Mouse (Mus musculus): ENCODE results near the gene Cdkn2aip. TPM values are rescaled to one million over a fixed set of nuclear protein-coding genes. Genes with fewer than 3 reads are reported as not detected.
A peak's percentile ranks its signal among the peaks of the same experiment; 100 is the strongest.

The Cdkn2aip gene
- 18.6 and 18.8 TPM in 2 replicates for polyA plus RNA-seq (2015; fragmentation: Nextera tagmentation; extraction: Ambion mirVana)

GRCm38 (mm10) chr8:47713761-47714745 lies at the start of gene Cdkn2aip:
TSS of gene Cdkn2aip (minus strand) at chr8:47713932.
- Histone ChIP-seq H3K36me3 (ENCODE audit: control insufficient read depth, insufficient read depth, low read length) (peaks cover 8% of the 10 kb centered on the region; the same call in 1 of the 2 replicates), H3K9ac (ENCODE audit: low read length) (peak within 1 kb of the TSS; percentile 80), H3K4me3 (replicated peaks; ENCODE audit: low read length) (peak within 1 kb of the TSS; percentile 99), H3K27ac (ENCODE audit: low read length) (peak within 1 kb of the TSS; percentile 93), H3K27me3 (ENCODE audit: control insufficient read depth, insufficient read depth, low read length) (no peaks in the 10 kb centered on the region), H3K4me2 (ENCODE audit: low read depth, low read length) (peak within 1 kb of the TSS; percentile 84), H3K9me3 (replicated peaks; ENCODE audit: control insufficient read depth, low read length) (no peaks in the 10 kb centered on the region), H3K4me1 (ENCODE audit: control insufficient read depth, insufficient read depth, low read length) (no peaks in the 10 kb centered on the region)
- WGBS = under 1% methylated on average over 113 of the region's 114 CpGs
- peak; percentile 97 for ATAC-seq (ENCODE audit: insufficient read depth, low FRiP score)

GRCm38 (mm10) chr8:47763194-47763593 lies 49.5 kb upstream of the Cdkn2aip start:
- 48% methylated on average over 9 of the region's 9 CpGs for WGBS
- no peak overlapping the region for H3K27ac ChIP-seq (ENCODE audit: low read length)
- no peaks in the 10 kb centered on the region for H3K27me3 ChIP-seq (ENCODE audit: control insufficient read depth, insufficient read depth, low read length)
- ATAC-seq (ENCODE audit: insufficient read depth, low FRiP score) = no peak
- H3K36me3 ChIP-seq (ENCODE audit: control insufficient read depth, insufficient read depth, low read length) = no peaks in the 10 kb centered on the region
- H3K9ac ChIP-seq (ENCODE audit: low read length) = no peak overlapping the region
- H3K9me3 ChIP-seq (replicated peaks; ENCODE audit: control insufficient read depth, low read length) = no peaks in the 10 kb centered on the region
- no peak overlapping the region for H3K4me2 ChIP-seq (ENCODE audit: low read depth, low read length)
- 0 out of 2 replicates have a peak, but pooled peaks cover 5% of the 10 kb centered on the region for H3K4me1 ChIP-seq (ENCODE audit: control insufficient read depth, insufficient read depth, low read length)
- H3K4me3 ChIP-seq (replicated peaks; ENCODE audit: low read length) = no peak overlapping the region

GRCm38 (mm10) chr8:47760685-47761084 lies 47.0 kb upstream of the Cdkn2aip start:
- Histone ChIP-seq H3K9ac (ENCODE audit: low read length) (no peak overlapping the region), H3K9me3 (replicated peaks; ENCODE audit: control insufficient read depth, low read length) (no peaks in the 10 kb centered on the region), H3K27me3 (ENCODE audit: control insufficient read depth, insufficient read depth, low read length) (no peaks in the 10 kb centered on the region), H3K4me1 (ENCODE audit: control insufficient read depth, insufficient read depth, low read length) (0 out of 2 replicates have a peak, but pooled peaks cover 5% of the 10 kb centered on the region), H3K4me2 (ENCODE audit: low read depth, low read length) (peak overlapping the region; percentile 13), H3K36me3 (ENCODE audit: control insufficient read depth, insufficient read depth, low read length) (no peaks in the 10 kb centered on the region), H3K27ac (ENCODE audit: low read length) (0 out of 2 replicates have a peak overlapping the region, but pooled peaks have one; percentile 27), H3K4me3 (replicated peaks; ENCODE audit: low read length) (no peak overlapping the region)
- peak; percentile 58 for ATAC-seq (ENCODE audit: insufficient read depth, low FRiP score)
- 29% methylated on average over 11 of the region's 11 CpGs for WGBS

- Histone ChIP-seq H3K4me1 (ENCODE audit: control insufficient read depth, insufficient read depth, low read length) (0 out of 2 replicates have a peak, but pooled peaks cover 5% of the 10 kb centered on the region), H3K27ac (ENCODE audit: low read length) (0 out of 2 replicates have a peak overlapping the region, but pooled peaks have one; percentile 27), H3K27me3 (ENCODE audit: control insufficient read depth, insufficient read depth, low read length) (no peaks in the 10 kb centered on the region), H3K9ac (ENCODE audit: low read length) (no peak overlapping the region), H3K9me3 (replicated peaks; ENCODE audit: control insufficient read depth, low read length) (no peaks in the 10 kb centered on the region), H3K4me2 (ENCODE audit: low read depth, low read length) (no peak overlapping the region), H3K36me3 (ENCODE audit: control insufficient read depth, insufficient read depth, low read length) (no peaks in the 10 kb centered on the region), H3K4me3 (replicated peaks; ENCODE audit: low read length) (no peak overlapping the region)
- no peak for ATAC-seq (ENCODE audit: insufficient read depth, low FRiP score)
- 51% methylated on average over 4 of the region's 4 CpGs for WGBS
Measured at GRCm38 (mm10) chr8:47760186-47760585, 46.5 kb upstream of the Cdkn2aip start.

GRCm38 (mm10) chr8:47753121-47753520 lies 39.4 kb upstream of the Cdkn2aip start:
- Histone ChIP-seq H3K9ac (ENCODE audit: low read length) (no peak overlapping the region), H3K36me3 (ENCODE audit: control insufficient read depth, insufficient read depth, low read length) (no peaks in the 10 kb centered on the region), H3K9me3 (replicated peaks; ENCODE audit: control insufficient read depth, low read length) (no peaks in the 10 kb centered on the region), H3K4me3 (replicated peaks; ENCODE audit: low read length) (no peak overlapping the region), H3K27me3 (ENCODE audit: control insufficient read depth, insufficient read depth, low read length) (no peaks in the 10 kb centered on the region), H3K4me1 (ENCODE audit: control insufficient read depth, insufficient read depth, low read length) (no peaks in the 10 kb centered on the region), H3K27ac (ENCODE audit: low read length) (no peak overlapping the region), H3K4me2 (ENCODE audit: low read depth, low read length) (no peak overlapping the region)
- 85% methylated on average over 3 of the region's 3 CpGs for WGBS
- ATAC-seq (ENCODE audit: insufficient read depth, low FRiP score) = no peak

GRCm38 (mm10) chr8:47750096-47750495 lies 36.4 kb upstream of the Cdkn2aip start:
- Histone ChIP-seq H3K4me2 (ENCODE audit: low read depth, low read length) (no peak overlapping the region), H3K27me3 (ENCODE audit: control insufficient read depth, insufficient read depth, low read length) (no peaks in the 10 kb centered on the region), H3K4me3 (replicated peaks; ENCODE audit: low read length) (no peak overlapping the region), H3K27ac (ENCODE audit: low read length) (no peak overlapping the region), H3K9me3 (replicated peaks; ENCODE audit: control insufficient read depth, low read length) (no peaks in the 10 kb centered on the region), H3K36me3 (ENCODE audit: control insufficient read depth, insufficient read depth, low read length) (no peaks in the 10 kb centered on the region), H3K4me1 (ENCODE audit: control insufficient read depth, insufficient read depth, low read length) (no peaks in the 10 kb centered on the region), H3K9ac (ENCODE audit: low read length) (no peak overlapping the region)
- WGBS = 42% methylated on average over 14 of the region's 14 CpGs
- ATAC-seq (ENCODE audit: insufficient read depth, low FRiP score) = no peak

- ATAC-seq (ENCODE audit: insufficient read depth, low FRiP score) = no peak
- WGBS = 64% methylated on average over 8 of the region's 8 CpGs
- Histone ChIP-seq H3K4me1 (ENCODE audit: control insufficient read depth, insufficient read depth, low read length) (no peaks in the 10 kb centered on the region), H3K27me3 (ENCODE audit: control insufficient read depth, insufficient read depth, low read length) (no peaks in the 10 kb centered on the region), H3K9ac (ENCODE audit: low read length) (no peak overlapping the region), H3K4me2 (ENCODE audit: low read depth, low read length) (no peak overlapping the region), H3K36me3 (ENCODE audit: control insufficient read depth, insufficient read depth, low read length) (no peaks in the 10 kb centered on the region), H3K4me3 (replicated peaks; ENCODE audit: low read length) (no peak overlapping the region), H3K27ac (ENCODE audit: low read length) (no peak overlapping the region), H3K9me3 (replicated peaks; ENCODE audit: control insufficient read depth, low read length) (no peaks in the 10 kb centered on the region)
Measured at GRCm38 (mm10) chr8:47749491-47749890, 35.8 kb upstream of the Cdkn2aip start.

- no peak overlapping the region for H3K27ac ChIP-seq (ENCODE audit: low read length)
- H3K36me3 ChIP-seq (ENCODE audit: control insufficient read depth, insufficient read depth, low read length) = no peaks in the 10 kb centered on the region
- no peak overlapping the region for H3K4me3 ChIP-seq (replicated peaks; ENCODE audit: low read length)
- 69% methylated on average over 12 of the region's 12 CpGs for WGBS
- H3K4me1 ChIP-seq (ENCODE audit: control insufficient read depth, insufficient read depth, low read length) = no peaks in the 10 kb centered on the region
- no peak for ATAC-seq (ENCODE audit: insufficient read depth, low FRiP score)
- no peaks in the 10 kb centered on the region for H3K27me3 ChIP-seq (ENCODE audit: control insufficient read depth, insufficient read depth, low read length)
- H3K9me3 ChIP-seq (replicated peaks; ENCODE audit: control insufficient read depth, low read length) = no peaks in the 10 kb centered on the region
- no peak overlapping the region for H3K9ac ChIP-seq (ENCODE audit: low read length)
- H3K4me2 ChIP-seq (ENCODE audit: low read depth, low read length) = no peak overlapping the region
Measured at GRCm38 (mm10) chr8:47746304-47746703, 32.6 kb upstream of the Cdkn2aip start.

GRCm38 (mm10) chr8:47745848-47746247 lies 32.1 kb upstream of the Cdkn2aip start:
- Histone ChIP-seq H3K4me2 (ENCODE audit: low read depth, low read length) (no peak overlapping the region), H3K36me3 (ENCODE audit: control insufficient read depth, insufficient read depth, low read length) (no peaks in the 10 kb centered on the region), H3K9ac (ENCODE audit: low read length) (no peak overlapping the region), H3K9me3 (replicated peaks; ENCODE audit: control insufficient read depth, low read length) (no peaks in the 10 kb centered on the region), H3K27ac (ENCODE audit: low read length) (no peak overlapping the region), H3K4me3 (replicated peaks; ENCODE audit: low read length) (no peak overlapping the region), H3K4me1 (ENCODE audit: control insufficient read depth, insufficient read depth, low read length) (no peaks in the 10 kb centered on the region), H3K27me3 (ENCODE audit: control insufficient read depth, insufficient read depth, low read length) (no peaks in the 10 kb centered on the region)
- ATAC-seq (ENCODE audit: insufficient read depth, low FRiP score) = no peak
- 26% methylated on average over 6 of the region's 6 CpGs for WGBS

Measured in stomach, embryonic 16.5 days (tissue).